Mouse (Mus musculus): ENCODE data around the gene Il4i1.

DNA sequence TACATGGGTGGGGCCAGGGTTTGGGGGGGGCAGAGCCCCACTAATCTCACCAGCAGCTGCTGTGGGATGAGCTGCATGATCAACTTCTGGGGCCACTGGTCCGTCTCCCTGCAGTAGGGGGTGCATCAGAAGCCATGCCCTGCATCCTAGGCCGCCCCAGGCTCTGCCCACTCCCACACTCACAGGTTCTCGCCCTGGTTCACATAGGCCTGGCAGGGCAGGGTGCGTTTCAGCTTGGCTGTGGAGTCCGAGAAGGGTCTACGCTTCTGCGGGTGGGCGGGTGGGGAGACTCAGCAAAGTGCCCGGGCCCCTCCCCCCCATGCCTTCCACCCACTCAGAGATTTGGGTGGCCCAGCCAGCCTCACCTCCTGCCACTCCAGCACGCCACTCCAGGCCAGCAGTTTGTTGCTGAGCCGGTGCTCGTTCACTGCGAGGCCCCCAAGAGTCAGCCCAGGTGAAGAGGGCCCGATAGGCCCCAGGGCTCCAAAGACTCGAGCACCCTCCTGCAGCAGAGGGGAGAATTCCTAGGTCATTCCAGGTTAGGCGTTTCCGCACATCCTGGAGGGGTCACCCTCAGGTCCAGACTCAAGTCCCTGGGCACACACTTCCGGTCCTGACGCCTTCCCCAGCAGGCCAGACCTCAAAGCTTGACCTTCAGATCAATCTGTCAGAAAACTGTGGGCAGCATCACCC is 51.0 kb downstream of the Il4i1 start:
- TF ChIP-seq CTCF (IDR thresholded peaks at IDR 0.05; ENCODE audit: low read depth) = no peak
- TF ChIP-seq EP300 (IDR thresholded peaks at IDR 0.05; ENCODE audit: low read depth) = no peak
